Mouse (Mus musculus) frontal cortex, postnatal 25 days (tissue): Measurements from ENCODE around the gene Gtf2i.

ENCODE experiments used
- DNase-seq, 2 experiments: peaks; one replicate each; pipeline ENCODE4 v3.0.0; 2022; ENCODE audit warnings: low spot score in 2 of 2

Gtf2i gene

GRCm38 (mm10) chr5:134243661-134244436, 70.7 kb downstream of the Gtf2i start:
- DNase-seq, result no peak

GRCm38 (mm10) chr5:134241831-134242230, 72.7 kb downstream of the Gtf2i start:
- no peak for DNase-seq

GRCm38 (mm10) chr5:134237936-134238760, 76.4 kb downstream of the Gtf2i start:
- DNase-seq, result no peak

GRCm38 (mm10) chr5:134237508-134237907, 77.1 kb downstream of the Gtf2i start:
- DNase-seq, result no peak

GRCm38 (mm10) chr5:134236796-134237195, 77.8 kb downstream of the Gtf2i start:
- no peak for DNase-seq

- no peak for DNase-seq
Measured at GRCm38 (mm10) chr5:134236241-134236640, 78.3 kb downstream of the Gtf2i start.

- no peak for DNase-seq
Measured at GRCm38 (mm10) chr5:134235111-134235510, 79.4 kb downstream of the Gtf2i start.

GRCm38 (mm10) chr5:134234205-134234604, 80.4 kb downstream of the Gtf2i start:
- no peak for DNase-seq

- DNase-seq, result no peak
Measured at GRCm38 (mm10) chr5:134233244-134233651, 81.3 kb downstream of the Gtf2i start.

- no peak for DNase-seq
Measured at GRCm38 (mm10) chr5:134232568-134232967, 82.0 kb downstream of the Gtf2i start.

GRCm38 (mm10) chr5:134232111-134232510, 82.4 kb downstream of the Gtf2i start:
- DNase-seq, result no peak

- DNase-seq, result no peak
Measured at GRCm38 (mm10) chr5:134231376-134231775, 83.2 kb downstream of the Gtf2i start.

- DNase-seq, result no peak
Measured at GRCm38 (mm10) chr5:134229391-134229790, 85.2 kb downstream of the Gtf2i start, which contains the start of gene Ncf1. Ncf1 (minus strand) TSS chr5:134229625.

- no peak for DNase-seq
Measured at GRCm38 (mm10) chr5:134228249-134228638, 86.3 kb downstream of the Gtf2i start.

GRCm38 (mm10) chr5:134227574-134228248, 86.8 kb downstream of the Gtf2i start:
- no peak for DNase-seq

- DNase-seq, result no peak
Measured at GRCm38 (mm10) chr5:134226946-134227345, 87.6 kb downstream of the Gtf2i start.

GRCm38 (mm10) chr5:134225110-134225901, 89.3 kb downstream of the Gtf2i start:
- no peak for DNase-seq

- DNase-seq, result no peak
Measured at GRCm38 (mm10) chr5:134221708-134222150, 92.8 kb downstream of the Gtf2i start.

- DNase-seq, result no peak
Measured at GRCm38 (mm10) chr5:134221278-134221677, 93.3 kb downstream of the Gtf2i start.

GRCm38 (mm10) chr5:134217900-134218299, 96.7 kb downstream of the Gtf2i start:
- DNase-seq, result no peak
